Mouse (Mus musculus): Measurements from ENCODE around the gene Atf3. TPM values are rescaled to one million over a fixed set of nuclear protein-coding genes. Genes with fewer than 3 reads are reported as not detected.

Atf3 gene
- polyA plus RNA-seq, 1 experiment from 2014 or later = 2.9 TPM

DNA sequence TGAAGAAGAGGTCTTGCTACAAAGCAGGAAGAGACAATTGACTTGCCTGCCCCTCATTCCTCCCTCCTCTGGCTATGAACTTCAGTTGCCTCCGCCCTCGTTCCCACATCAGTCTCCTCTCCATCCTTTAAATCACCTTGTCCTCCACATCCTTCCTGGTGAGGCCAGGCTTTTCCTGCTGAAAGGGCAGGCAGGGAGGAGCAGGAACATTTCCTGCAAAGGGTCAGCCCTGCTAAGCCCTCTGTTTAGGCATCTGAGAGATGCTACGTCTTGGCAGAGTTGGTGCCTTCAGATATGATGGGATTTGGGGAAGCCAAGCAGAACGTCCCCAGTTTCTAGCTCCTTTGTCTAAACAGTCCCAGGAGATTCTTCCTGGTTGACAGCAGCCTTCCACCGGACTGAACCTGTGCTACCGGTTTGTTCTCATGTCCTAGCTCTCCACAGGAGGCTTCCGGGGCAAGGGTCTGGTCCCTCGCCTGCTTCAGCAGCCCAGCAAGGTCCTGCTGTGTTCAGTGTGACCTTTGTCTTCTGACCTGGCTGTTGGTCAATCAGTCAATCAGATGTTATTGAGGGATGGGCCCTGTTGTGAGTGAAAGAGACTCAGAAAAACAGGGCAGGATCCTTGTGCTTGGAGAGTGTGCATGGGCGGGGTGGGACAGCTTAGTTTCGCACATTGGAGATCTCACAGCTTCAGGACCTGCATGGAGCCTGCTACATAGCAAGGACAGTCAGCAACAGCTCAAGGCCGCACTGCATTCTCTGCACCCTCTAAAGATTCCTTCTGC, 38.9 kb upstream of the Atf3 start:
- 43% methylated on average over 11 of the region's 11 CpGs for WGBS
- H3K9me3 ChIP-seq (ENCODE audit: control insufficient read depth, low read depth, low read length) = no peaks in the 10 kb centered on the region
- no peak overlapping the region for H3K9ac ChIP-seq (replicated peaks; ENCODE audit: low read depth, low read length)
- no peak for ATAC-seq (ENCODE audit: insufficient number of reproducible peaks, insufficient read depth, low FRiP score, low read depth)
- H3K36me3 ChIP-seq (ENCODE audit: control insufficient read depth, insufficient read depth, low read length) = no peaks in the 10 kb centered on the region
- H3K4me1 ChIP-seq (ENCODE audit: control insufficient read depth, insufficient read depth, low read length) = 0 out of 2 replicates have a peak, but pooled peaks cover 3% of the 10 kb centered on the region
- no peak overlapping the region for H3K4me3 ChIP-seq (ENCODE audit: low read depth, low read length)
- no peak overlapping the region for H3K4me2 ChIP-seq (replicated peaks; ENCODE audit: low read depth, low read length)
- H3K27ac ChIP-seq (ENCODE audit: low read length) = no peak overlapping the region
- no peaks in the 10 kb centered on the region for H3K27me3 ChIP-seq (ENCODE audit: control insufficient read depth, insufficient read depth, low read length)

- no peaks in the 10 kb centered on the region for H3K27me3 ChIP-seq (ENCODE audit: control insufficient read depth, insufficient read depth, low read length)
- H3K27ac ChIP-seq (ENCODE audit: low read length) = no peak overlapping the region
- H3K4me2 ChIP-seq (replicated peaks; ENCODE audit: low read depth, low read length) = no peak overlapping the region
- H3K4me3 ChIP-seq (ENCODE audit: low read depth, low read length) = no peak overlapping the region
- H3K9me3 ChIP-seq (ENCODE audit: control insufficient read depth, low read depth, low read length) = no peaks in the 10 kb centered on the region
- H3K36me3 ChIP-seq (ENCODE audit: control insufficient read depth, insufficient read depth, low read length) = no peaks in the 10 kb centered on the region
- 86% methylated on average over 5 of the region's 5 CpGs for WGBS
- no peak overlapping the region for H3K9ac ChIP-seq (replicated peaks; ENCODE audit: low read depth, low read length)
- ATAC-seq (ENCODE audit: insufficient number of reproducible peaks, insufficient read depth, low FRiP score, low read depth) = no peak
- 0 out of 2 replicates have a peak, but pooled peaks cover 3% of the 10 kb centered on the region for H3K4me1 ChIP-seq (ENCODE audit: control insufficient read depth, insufficient read depth, low read length)
Observed at GRCm38 (mm10) chr1:191256134-191256533, 38.3 kb upstream of the Atf3 start.

GRCm38 (mm10) chr1:191254448-191254847, 36.6 kb upstream of the Atf3 start:
- H3K27ac ChIP-seq (ENCODE audit: low read length) = no peak overlapping the region
- no peak for ATAC-seq (ENCODE audit: insufficient number of reproducible peaks, insufficient read depth, low FRiP score, low read depth)
- WGBS = 40% methylated on average over 5 of the region's 5 CpGs

GRCm38 (mm10) chr1:191253636-191254035, 35.8 kb upstream of the Atf3 start:
- H3K4me2 ChIP-seq (replicated peaks; ENCODE audit: low read depth, low read length) = no peak overlapping the region
- no peak overlapping the region for H3K9ac ChIP-seq (replicated peaks; ENCODE audit: low read depth, low read length)
- no peak overlapping the region for H3K27ac ChIP-seq (ENCODE audit: low read length)

More at GRCm38 (mm10) chr1:191254448-191254847, 36.6 kb upstream of the Atf3 start:
- Histone ChIP-seq H3K4me3 (ENCODE audit: low read depth, low read length) (no peak overlapping the region), H3K4me2 (replicated peaks; ENCODE audit: low read depth, low read length) (no peak overlapping the region), H3K27me3 (ENCODE audit: control insufficient read depth, insufficient read depth, low read length) (no peaks in the 10 kb centered on the region), H3K36me3 (ENCODE audit: control insufficient read depth, insufficient read depth, low read length) (no peaks in the 10 kb centered on the region), H3K9me3 (ENCODE audit: control insufficient read depth, low read depth, low read length) (no peaks in the 10 kb centered on the region), H3K4me1 (ENCODE audit: control insufficient read depth, insufficient read depth, low read length) (0 out of 2 replicates have a peak, but pooled peaks cover 3% of the 10 kb centered on the region), H3K9ac (replicated peaks; ENCODE audit: low read depth, low read length) (no peak overlapping the region)

DNA sequence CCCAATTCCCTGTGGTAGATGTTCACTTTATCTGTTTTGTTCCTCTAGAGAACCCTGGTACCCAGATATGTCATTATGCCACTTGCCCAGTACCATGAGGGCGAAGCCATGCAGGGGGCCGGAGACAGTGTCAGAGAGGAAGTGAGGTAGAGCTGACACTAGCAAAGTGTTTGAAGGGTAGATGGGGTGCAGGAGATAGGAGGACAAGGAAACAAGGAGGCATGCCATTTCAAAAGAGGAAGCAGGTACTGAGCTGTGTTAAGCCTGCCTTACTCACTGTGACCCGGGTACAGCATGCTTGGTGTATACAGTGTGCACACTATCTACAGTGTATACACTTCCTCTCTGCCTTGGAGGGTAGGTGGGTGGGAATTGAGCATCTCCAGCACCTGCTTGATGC, 32.1 kb upstream of the Atf3 start:
- 88% methylated on average over 3 of the region's 3 CpGs for WGBS
- ATAC-seq (ENCODE audit: insufficient number of reproducible peaks, insufficient read depth, low FRiP score, low read depth) = no peak
- Histone ChIP-seq H3K9ac (replicated peaks; ENCODE audit: low read depth, low read length) (no peak overlapping the region), H3K9me3 (ENCODE audit: control insufficient read depth, low read depth, low read length) (0 out of 2 replicates have a peak, but pooled peaks cover 3% of the 10 kb centered on the region), H3K27me3 (ENCODE audit: control insufficient read depth, insufficient read depth, low read length) (no peaks in the 10 kb centered on the region), H3K4me3 (ENCODE audit: low read depth, low read length) (no peak overlapping the region), H3K36me3 (ENCODE audit: control insufficient read depth, insufficient read depth, low read length) (no peaks in the 10 kb centered on the region), H3K4me2 (replicated peaks; ENCODE audit: low read depth, low read length) (no peak overlapping the region), H3K27ac (ENCODE audit: low read length) (no peak overlapping the region), H3K4me1 (ENCODE audit: control insufficient read depth, insufficient read depth, low read length) (0 out of 2 replicates have a peak, but pooled peaks cover 3% of the 10 kb centered on the region)

More at GRCm38 (mm10) chr1:191253636-191254035, 35.8 kb upstream of the Atf3 start:
- no peaks in the 10 kb centered on the region for H3K9me3 ChIP-seq (ENCODE audit: control insufficient read depth, low read depth, low read length)
- 0 out of 2 replicates have a peak, but pooled peaks cover 3% of the 10 kb centered on the region for H3K4me1 ChIP-seq (ENCODE audit: control insufficient read depth, insufficient read depth, low read length)
- no peaks in the 10 kb centered on the region for H3K27me3 ChIP-seq (ENCODE audit: control insufficient read depth, insufficient read depth, low read length)
- ATAC-seq (ENCODE audit: insufficient number of reproducible peaks, insufficient read depth, low FRiP score, low read depth) = no peak
- no peak overlapping the region for H3K4me3 ChIP-seq (ENCODE audit: low read depth, low read length)
- 90% methylated on average over 1 of the region's 1 CpGs for WGBS
- no peaks in the 10 kb centered on the region for H3K36me3 ChIP-seq (ENCODE audit: control insufficient read depth, insufficient read depth, low read length)

DNA sequence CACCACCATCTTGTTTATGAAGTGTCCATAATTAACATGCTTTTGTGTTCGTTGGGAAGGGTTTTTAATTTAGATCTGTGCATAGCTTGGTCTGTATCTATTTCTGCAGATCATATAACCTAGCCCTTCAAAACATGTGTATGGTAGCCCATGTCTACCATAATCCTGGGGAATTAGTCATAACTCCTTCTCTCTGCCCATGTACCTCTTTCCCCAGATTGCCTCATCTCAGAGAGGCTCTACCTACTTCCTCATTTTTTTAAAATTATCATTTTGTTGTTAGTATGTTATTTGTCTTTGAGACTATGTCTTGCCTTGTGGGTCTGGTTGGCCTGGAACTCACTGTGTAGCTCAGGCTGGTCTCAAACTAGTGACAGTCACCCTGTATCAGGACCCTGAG, 30.6 kb upstream of the Atf3 start:
- ATAC-seq (ENCODE audit: insufficient number of reproducible peaks, insufficient read depth, low FRiP score, low read depth) = no peak
- Histone ChIP-seq H3K4me3 (ENCODE audit: low read depth, low read length) (no peak overlapping the region), H3K9me3 (ENCODE audit: control insufficient read depth, low read depth, low read length) (0 out of 2 replicates have a peak, but pooled peaks cover 3% of the 10 kb centered on the region), H3K27me3 (ENCODE audit: control insufficient read depth, insufficient read depth, low read length) (no peaks in the 10 kb centered on the region), H3K36me3 (ENCODE audit: control insufficient read depth, insufficient read depth, low read length) (no peaks in the 10 kb centered on the region), H3K4me1 (ENCODE audit: control insufficient read depth, insufficient read depth, low read length) (no peaks in the 10 kb centered on the region), H3K27ac (ENCODE audit: low read length) (no peak overlapping the region), H3K4me2 (replicated peaks; ENCODE audit: low read depth, low read length) (no peak overlapping the region), H3K9ac (replicated peaks; ENCODE audit: low read depth, low read length) (no peak overlapping the region)
- 59% methylated on average over 1 of the region's 1 CpGs for WGBS

DNA sequence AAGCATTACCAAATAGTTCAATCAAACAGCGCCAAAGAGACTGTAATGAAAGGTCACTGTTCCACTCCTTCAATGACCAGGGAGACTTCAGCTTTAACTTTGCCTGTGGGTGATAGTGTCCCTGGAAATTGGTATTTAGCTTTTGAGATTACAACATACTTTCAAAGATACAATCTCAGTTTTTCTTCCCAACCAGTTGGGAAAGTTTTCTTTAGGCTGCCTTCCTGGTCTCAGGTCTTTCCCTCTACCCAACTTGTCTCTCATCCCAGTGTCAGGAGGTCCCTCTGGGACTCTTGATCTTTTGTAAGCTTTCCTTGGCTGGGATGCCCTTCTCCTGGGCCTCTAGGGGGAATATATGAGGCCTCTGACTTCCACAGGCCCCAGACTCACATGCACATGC, 29.7 kb upstream of the Atf3 start:
- H3K36me3 ChIP-seq (ENCODE audit: control insufficient read depth, insufficient read depth, low read length) = no peaks in the 10 kb centered on the region
- H3K9me3 ChIP-seq (ENCODE audit: control insufficient read depth, low read depth, low read length) = 0 out of 2 replicates have a peak, but pooled peaks cover 3% of the 10 kb centered on the region
- no peak for ATAC-seq (ENCODE audit: insufficient number of reproducible peaks, insufficient read depth, low FRiP score, low read depth)
- H3K27me3 ChIP-seq (ENCODE audit: control insufficient read depth, insufficient read depth, low read length) = no peaks in the 10 kb centered on the region
- no peak overlapping the region for H3K27ac ChIP-seq (ENCODE audit: low read length)
- H3K4me1 ChIP-seq (ENCODE audit: control insufficient read depth, insufficient read depth, low read length) = no peaks in the 10 kb centered on the region
- H3K9ac ChIP-seq (replicated peaks; ENCODE audit: low read depth, low read length) = no peak overlapping the region
- no peak overlapping the region for H3K4me3 ChIP-seq (ENCODE audit: low read depth, low read length)
- H3K4me2 ChIP-seq (replicated peaks; ENCODE audit: low read depth, low read length) = no peak overlapping the region
- 90% methylated on average over 1 of the region's 1 CpGs for WGBS

DNA sequence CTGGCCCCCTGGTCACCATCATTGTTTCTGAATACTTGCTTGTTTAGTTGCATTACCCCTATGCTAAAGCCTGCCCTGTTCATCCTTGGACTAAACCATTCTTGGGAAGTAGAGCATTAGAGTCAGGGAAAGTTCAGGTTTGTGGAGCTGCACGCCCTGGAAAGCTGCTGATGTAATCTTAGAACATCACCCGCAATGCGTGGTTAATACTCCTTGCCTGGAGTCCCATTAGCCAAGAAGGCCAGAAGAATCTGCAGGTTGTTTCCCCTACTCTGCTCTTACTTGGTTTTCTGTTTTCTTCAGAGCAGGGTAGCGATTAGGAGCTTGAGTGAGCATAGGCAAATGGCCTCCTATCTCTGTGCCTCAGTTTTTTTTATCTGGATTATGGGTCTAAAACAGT, 26.0 kb upstream of the Atf3 start:
- no peak overlapping the region for H3K9ac ChIP-seq (replicated peaks; ENCODE audit: low read depth, low read length)
- H3K27me3 ChIP-seq (ENCODE audit: control insufficient read depth, insufficient read depth, low read length) = no peaks in the 10 kb centered on the region
- no peak overlapping the region for H3K27ac ChIP-seq (ENCODE audit: low read length)
- H3K9me3 ChIP-seq (ENCODE audit: control insufficient read depth, low read depth, low read length) = 0 out of 2 replicates have a peak, but pooled peaks cover 3% of the 10 kb centered on the region
- H3K4me3 ChIP-seq (ENCODE audit: low read depth, low read length) = no peak overlapping the region
- ATAC-seq (ENCODE audit: insufficient number of reproducible peaks, insufficient read depth, low FRiP score, low read depth) = no peak
- no peak overlapping the region for H3K4me2 ChIP-seq (replicated peaks; ENCODE audit: low read depth, low read length)
- 91% methylated on average over 4 of the region's 4 CpGs for WGBS
- H3K36me3 ChIP-seq (ENCODE audit: control insufficient read depth, insufficient read depth, low read length) = no peaks in the 10 kb centered on the region
- no peaks in the 10 kb centered on the region for H3K4me1 ChIP-seq (ENCODE audit: control insufficient read depth, insufficient read depth, low read length)

Measured in stomach, embryonic 14.5 days (tissue).